Mouse (Mus musculus): ENCODE measurements at regions not wholly inside any gene's neighbourhood (a gene's known extent, or its start where the extent isn't known, plus 50 kb on each side); places are given as distances from the start of the nearest gene placed in this dataset.

GRCm38 (mm10) chr15:45016741-45017140 lies 4882.6 kb downstream of the 9330182O14Rik start:
- peak in 1 of 2 experiments; percentile 38 for DNase-seq (ENCODE audit: low spot score in 2 of 2)

- no peak for DNase-seq (ENCODE audit: low spot score in 2 of 2)
Measured at GRCm38 (mm10) chr15:45018086-45018485, 4883.9 kb downstream of the 9330182O14Rik start.

- no peak for DNase-seq (ENCODE audit: low spot score in 2 of 2)
Measured at GRCm38 (mm10) chr15:45021790-45022189, 4887.6 kb downstream of the 9330182O14Rik start.
